Mouse (Mus musculus) heart, embryonic 16.5 days (tissue): ENCODE measurements around the gene Capn15. TPM values are rescaled to one million over a fixed set of nuclear protein-coding genes. Genes with fewer than 3 reads are reported as not detected.

Source experiments
- polyA plus RNA-seq: library from polyadenylated mRNA; unstranded; fragments of >200 nt; fragmentation: Nextera tagmentation; extraction: Ambion mirVana; gene quantifications from 2 replicates; pipeline ENCODE4 v1.2.1, GENCODE M21; 2015

Gene Capn15
- polyA plus RNA-seq, 1 experiment from 2014 or later: 14.5 TPM

Other genes with a start within 250 kb of the Capn15 start
- gene Mslnl, start 249.8 kb downstream of the Capn15 start, polyA plus RNA-seq: 0.16 TPM in 2 replicates
- gene Msln, start 231.4 kb downstream of the Capn15 start, polyA plus RNA-seq: 50.0 and 51.1 TPM in 2 replicates
- gene Narfl, start 212.0 kb downstream of the Capn15 start, polyA plus RNA-seq: 38.3 and 39.7 TPM in 2 replicates
- gene Haghl, start 200.1 kb downstream of the Capn15 start, polyA plus RNA-seq: 51.4 and 55.2 TPM in 2 replicates
- gene Ccdc78, start 199.2 kb downstream of the Capn15 start, polyA plus RNA-seq: 0.53 and 0.80 TPM in 2 replicates
- 65.1 and 68.9 TPM in 2 replicates for gene Fam173a, start 192.9 kb downstream of the Capn15 start, polyA plus RNA-seq
- 0.26 and 0.54 TPM in 2 replicates for gene AC134908.4, start 190.1 kb downstream of the Capn15 start, polyA plus RNA-seq
- 25.6 and 26.9 TPM in 2 replicates for gene Metrn, start 188.7 kb downstream of the Capn15 start, polyA plus RNA-seq
- gene Fbxl16, start 176.7 kb downstream of the Capn15 start, polyA plus RNA-seq: 0.75 and 0.81 TPM in 2 replicates
- gene Wdr24, start 162.2 kb downstream of the Capn15 start, polyA plus RNA-seq: 18.7 and 19.8 TPM in 2 replicates
- gene Jmjd8, start 156.9 kb downstream of the Capn15 start, polyA plus RNA-seq: 35.0 and 36.6 TPM in 2 replicates
- 292 and 304 TPM in 2 replicates for gene Stub1, start 152.4 kb downstream of the Capn15 start, polyA plus RNA-seq
- gene Rhbdl1, start 148.5 kb downstream of the Capn15 start, polyA plus RNA-seq: 1.6 and 1.7 TPM in 2 replicates
- 2.0 and 2.5 TPM in 2 replicates for gene Gm20683, start 144.0 kb downstream of the Capn15 start, polyA plus RNA-seq
- gene Rhot2, start 140.9 kb downstream of the Capn15 start, polyA plus RNA-seq: 31.6 and 32.7 TPM in 2 replicates
- gene Wdr90, start 124.3 kb downstream of the Capn15 start, polyA plus RNA-seq: 13.1 and 15.0 TPM in 2 replicates
- 225 and 234 TPM in 2 replicates for gene Mcrip2, start 117.0 kb downstream of the Capn15 start, polyA plus RNA-seq
- gene Mettl26, start 110.7 kb downstream of the Capn15 start, polyA plus RNA-seq: 35.1 and 37.1 TPM in 2 replicates
- 0.30 and 0.41 TPM in 2 replicates for gene Wfikkn1, start 104.9 kb downstream of the Capn15 start, polyA plus RNA-seq
- 14.5 and 18.7 TPM in 2 replicates for gene Rab40c, start 66.1 kb downstream of the Capn15 start, polyA plus RNA-seq
- gene Pigq, start 40.9 kb downstream of the Capn15 start, polyA plus RNA-seq: 59.3 and 66.0 TPM in 2 replicates
- gene Nhlrc4, start 40.8 kb downstream of the Capn15 start, polyA plus RNA-seq: 0.06 and 0.11 TPM in 2 replicates
- gene A930017K11Rik, start 33.2 kb downstream of the Capn15 start, polyA plus RNA-seq: 0.11 TPM in 1 of 2 replicates, not detected in the other
- gene Rab11fip3, start 83.8 kb upstream of the Capn15 start, polyA plus RNA-seq: 8.2 and 13.6 TPM in 2 replicates
- 40.1 and 40.8 TPM in 2 replicates for gene Decr2, start 104.5 kb upstream of the Capn15 start, polyA plus RNA-seq
- gene Nme4, start 109.8 kb upstream of the Capn15 start, polyA plus RNA-seq: 55.3 and 56.2 TPM in 2 replicates
- gene Tmem8, start 127.5 kb upstream of the Capn15 start, polyA plus RNA-seq: 0.87 and 1.0 TPM in 2 replicates
- 221 and 232 TPM in 2 replicates for gene Mrpl28, start 137.7 kb upstream of the Capn15 start, polyA plus RNA-seq
- gene Axin1, start 152.9 kb upstream of the Capn15 start, polyA plus RNA-seq: 4.6 and 4.7 TPM in 2 replicates
- 0.35 TPM in 1 of 2 replicates, not detected in the other for gene Pdia2, start 213.3 kb upstream of the Capn15 start, polyA plus RNA-seq
- gene Rgs11, start 217.2 kb upstream of the Capn15 start, polyA plus RNA-seq: 6.1 and 6.7 TPM in 2 replicates
- 2.1 and 2.9 TPM in 2 replicates for gene Arhgdig, start 222.0 kb upstream of the Capn15 start, polyA plus RNA-seq